Mouse (Mus musculus): ENCODE measurements around the gene Btbd35f10.
"Not testable (repeated sequence)": the region's sequence is repeated elsewhere in the genome, so short reads cannot be mapped to it uniquely, and the experiment has no call there.

The Btbd35f10 gene

GRCm38 (mm10) chrX:3752785-3753184 is at the start of gene Btbd35f10:
Btbd35f10 (minus strand) TSS chrX:3752885.
- DNase-seq (ENCODE audit: extremely low spot score): not testable (repeated sequence)

Data from embryo, embryonic 9.5 days (tissue).